Mouse (Mus musculus): ENCODE results near the gene Nav2.

GRCm38 (mm10) chr7:49242261-49242660, 333.7 kb downstream of the Nav2 start:
- TF ChIP-seq POLR2A (IDR thresholded peaks at IDR 0.05; ENCODE audit: borderline replicate concordance, insufficient read depth, low read length) (no peak), CTCF (IDR thresholded peaks at IDR 0.05; ENCODE audit: borderline replicate concordance, insufficient read depth, low read depth, low read length) (no peak)

Data from cerebellum, adult 2 months (tissue).